Mouse (Mus musculus): ENCODE data around the gene Foxred1.

DNA sequence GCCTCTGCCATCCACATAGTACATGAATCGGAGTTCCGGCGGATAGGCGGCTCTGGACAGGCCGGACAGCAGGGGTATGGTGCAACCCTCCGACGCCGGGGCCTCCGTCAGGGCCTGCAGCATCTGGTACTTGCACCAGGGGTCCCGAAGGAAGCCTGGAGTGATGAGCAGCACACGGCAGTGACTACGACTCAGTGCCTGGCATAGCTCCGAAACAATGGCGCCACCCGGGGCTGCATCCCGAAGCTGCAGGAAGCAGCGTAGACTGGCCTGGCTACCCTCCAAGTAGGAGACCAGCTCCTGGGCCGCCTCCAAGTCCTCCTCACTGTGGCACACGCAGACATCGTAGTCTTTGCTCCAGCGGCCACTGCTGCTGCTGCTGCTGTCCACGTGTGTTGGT, 22.2 kb downstream of the Foxred1 start:
- no peak for TF ChIP-seq POLR2A (IDR thresholded peaks at IDR 0.05; ENCODE audit: control insufficient read depth, low read depth, low read length)
- no peak for TF ChIP-seq CTCF (IDR thresholded peaks at IDR 0.05; ENCODE audit: control insufficient read depth, insufficient read depth, insufficient replicate concordance, low read depth, low read length)
